Mouse (Mus musculus) heart, embryonic 15.5 days (tissue): Measurements from ENCODE around the gene Prap1. TPM values are rescaled to one million over a fixed set of nuclear protein-coding genes. Genes with fewer than 3 reads are reported as not detected.

ENCODE experiments used
- ATAC-seq: fragments of 200-750 bp; cut with Nextera tagmentation; replicated peaks from 2 replicates; pipeline ENCODE4 v1.8.0; 2017; ENCODE audit warnings: low read depth, moderate TSS enrichment; ENCODE audit not compliant: insufficient number of reproducible peaks, insufficient read depth, low FRiP score
- H3K27ac ChIP-seq: fragments of 300-500 bp; sonication (generic); 2 replicates; pipeline ENCODE4 v1.5.1; 2015; ENCODE audit warnings: mild to moderate bottlenecking, inconsistent platforms
- H3K27me3 ChIP-seq: fragments of 300-500 bp; sonication (generic); 2 replicates; pipeline ENCODE4 v1.6.1; 2015; ENCODE audit warnings: inconsistent platforms
- H3K36me3 ChIP-seq: fragments of 300-500 bp; sonication (generic); 2 replicates; pipeline ENCODE4 v1.6.1; 2015; ENCODE audit warnings: mild to moderate bottlenecking, inconsistent platforms
- H3K4me1 ChIP-seq: fragments of 300-500 bp; sonication (generic); replicated peaks from 2 replicates; pipeline ENCODE4 v1.6.1; 2015; ENCODE audit warnings: inconsistent platforms
- H3K4me2 ChIP-seq: fragments of 300-500 bp; sonication (generic); 2 replicates; pipeline ENCODE4 v1.6.1; 2015; ENCODE audit warnings: inconsistent platforms, mild to moderate bottlenecking, moderate library complexity
- H3K4me3 ChIP-seq: fragments of 300-500 bp; sonication (generic); 2 replicates; pipeline ENCODE4 v1.5.1; 2015; ENCODE audit warnings: mild to moderate bottlenecking, inconsistent platforms
- H3K9ac ChIP-seq: fragments of 300-500 bp; sonication (generic); 2 replicates; pipeline ENCODE4 v1.6.1; 2015; ENCODE audit warnings: mild to moderate bottlenecking, inconsistent platforms
- H3K9me3 ChIP-seq: fragments of 300-500 bp; sonication (generic); replicated peaks from 2 replicates; pipeline ENCODE4 v1.6.1; 2016; ENCODE audit warnings: inconsistent platforms
- WGBS: fragments of 180-500 bp; shearing (Covaris S2); methylation state at CpG from one replicate; pipeline ENCODE4 v1.1.7; 2015; ENCODE audit warnings: mixed read lengths; 5-methylcytosine and 5-hydroxymethylcytosine counted together
- polyA plus RNA-seq: library from polyadenylated mRNA; unstranded; fragments of >200 nt; fragmentation: Nextera tagmentation; extraction: Ambion mirVana; gene quantifications from 2 replicates; pipeline ENCODE4 v1.2.1, GENCODE M21; 2015

Gene Prap1
- polyA plus RNA-seq = 0.29 TPM in 1 of 2 replicates, not detected in the other

GRCm38 (mm10) chr7:140092924-140093528 lies at the start of gene Prap1:
Gene Prap1, plus strand, starts transcription at chr7:140093395.
- no peak within 1 kb of the TSS for H3K9ac ChIP-seq
- no peak within 1 kb of the TSS for H3K4me3 ChIP-seq
- no peaks in the 10 kb centered on the region for H3K27me3 ChIP-seq
- no peaks in the 10 kb centered on the region for H3K9me3 ChIP-seq
- no peaks in the 10 kb centered on the region for H3K36me3 ChIP-seq
- H3K4me1 ChIP-seq = peaks cover 12% of the 10 kb centered on the region
- no peak within 1 kb of the TSS for H3K4me2 ChIP-seq
- ATAC-seq = no peak
- no peak within 1 kb of the TSS for H3K27ac ChIP-seq
- WGBS = 75% methylated on average over 5 of the region's 5 CpGs

GRCm38 (mm10) chr7:140045546-140045945 lies 47.6 kb upstream of the Prap1 start:
- Histone ChIP-seq H3K27ac (no peak overlapping the region), H3K4me2 (no peak overlapping the region), H3K9ac (no peak overlapping the region), H3K4me3 (no peak overlapping the region), H3K4me1 (peaks cover 24% of the 10 kb centered on the region), H3K9me3 (no peaks in the 10 kb centered on the region), H3K36me3 (0 out of 2 replicates have a peak, but pooled peaks cover 4% of the 10 kb centered on the region), H3K27me3 (peaks cover 66% of the 10 kb centered on the region)
- 72% methylated on average over 4 of the region's 4 CpGs for WGBS
- no peak for ATAC-seq

GRCm38 (mm10) chr7:140047811-140048311 lies 45.3 kb upstream of the Prap1 start:
- Histone ChIP-seq H3K27me3 (peaks cover 89% of the 10 kb centered on the region), H3K9ac (no peak overlapping the region), H3K4me1 (peaks cover 24% of the 10 kb centered on the region), H3K9me3 (no peaks in the 10 kb centered on the region), H3K4me2 (peak overlapping the region; percentile 87), H3K36me3 (no peaks in the 10 kb centered on the region), H3K27ac (no peak overlapping the region), H3K4me3 (peak overlapping the region; percentile 50)
- under 1% methylated on average over 33 of the region's 33 CpGs for WGBS
- ATAC-seq = no peak

- Histone ChIP-seq H3K4me2 (peak within 1 kb of the TSS; percentile 87), H3K9me3 (no peaks in the 10 kb centered on the region), H3K27ac (no peak within 1 kb of the TSS), H3K36me3 (no peaks in the 10 kb centered on the region), H3K9ac (0 out of 2 replicates have a peak within 1 kb of the TSS, but pooled peaks have one; percentile 14), H3K4me1 (peaks cover 24% of the 10 kb centered on the region), H3K4me3 (peak within 1 kb of the TSS; percentile 50), H3K27me3 (peaks cover 96% of the 10 kb centered on the region)
- 0 out of 2 replicates have a peak, but pooled peaks have one; percentile 17 for ATAC-seq
- 1% methylated on average over 56 of the region's 56 CpGs for WGBS
These were observed 44.7 kb upstream of the Prap1 start, which contains the start of gene Msx3 for GRCm38 (mm10) chr7:140048361-140049114. Gene Msx3, minus strand, starts transcription at chr7:140049089.

GRCm38 (mm10) chr7:140049115-140049689 lies 44.0 kb upstream of the Prap1 start:
- H3K9me3 ChIP-seq = no peaks in the 10 kb centered on the region
- ATAC-seq = peak; percentile 25; the same call in 1 of the 2 replicates
- H3K4me2 ChIP-seq = peak overlapping the region; percentile 87
- H3K27me3 ChIP-seq = peaks cover 99% of the 10 kb centered on the region
- 0 out of 2 replicates have a peak overlapping the region, but pooled peaks have one; percentile 14 for H3K9ac ChIP-seq
- peaks cover 24% of the 10 kb centered on the region for H3K4me1 ChIP-seq
- WGBS = 1% methylated on average over 34 of the region's 34 CpGs
- H3K27ac ChIP-seq = no peak overlapping the region
- peak overlapping the region; percentile 50 for H3K4me3 ChIP-seq
- H3K36me3 ChIP-seq = no peaks in the 10 kb centered on the region

GRCm38 (mm10) chr7:140054124-140054523 lies 39.1 kb upstream of the Prap1 start:
- Histone ChIP-seq H3K4me2 (no peak overlapping the region), H3K27ac (no peak overlapping the region), H3K4me3 (no peak overlapping the region), H3K4me1 (peaks cover 17% of the 10 kb centered on the region), H3K9me3 (no peaks in the 10 kb centered on the region), H3K9ac (no peak overlapping the region), H3K36me3 (no peaks in the 10 kb centered on the region), H3K27me3 (peaks cover 96% of the 10 kb centered on the region)
- 66% methylated on average over 4 of the region's 4 CpGs for WGBS
- no peak for ATAC-seq

GRCm38 (mm10) chr7:140057413-140058407 lies 35.5 kb upstream of the Prap1 start:
- no peak overlapping the region for H3K27ac ChIP-seq
- peaks cover 97% of the 10 kb centered on the region for H3K27me3 ChIP-seq
- 3% methylated on average over 53 of the region's 53 CpGs for WGBS
- no peaks in the 10 kb centered on the region for H3K36me3 ChIP-seq
- peak overlapping the region; percentile 44 for H3K4me3 ChIP-seq
- H3K9ac ChIP-seq = peak overlapping the region; percentile 49; the same call in 1 of the 2 replicates
- peaks cover 20% of the 10 kb centered on the region for H3K4me1 ChIP-seq
- H3K9me3 ChIP-seq = no peaks in the 10 kb centered on the region
- no peak for ATAC-seq
- H3K4me2 ChIP-seq = peak overlapping the region; percentile 77

- no peaks in the 10 kb centered on the region for H3K36me3 ChIP-seq
- WGBS = 29% methylated on average over 7 of the region's 7 CpGs
- peak overlapping the region; percentile 44 for H3K4me3 ChIP-seq
- H3K27me3 ChIP-seq = peaks cover 97% of the 10 kb centered on the region
- H3K4me2 ChIP-seq = peak overlapping the region; percentile 77
- H3K9ac ChIP-seq = no peak overlapping the region
- H3K9me3 ChIP-seq = no peaks in the 10 kb centered on the region
- no peak for ATAC-seq
- H3K27ac ChIP-seq = no peak overlapping the region
- peaks cover 20% of the 10 kb centered on the region for H3K4me1 ChIP-seq
These were observed 34.7 kb upstream of the Prap1 start for GRCm38 (mm10) chr7:140058528-140058927.

- H3K4me3 ChIP-seq = no peak overlapping the region
- H3K9me3 ChIP-seq = no peaks in the 10 kb centered on the region
- 30% methylated on average over 4 of the region's 4 CpGs for WGBS
- H3K4me1 ChIP-seq = peaks cover 20% of the 10 kb centered on the region
- no peak overlapping the region for H3K9ac ChIP-seq
- no peak overlapping the region for H3K4me2 ChIP-seq
- H3K27ac ChIP-seq = no peak overlapping the region
- H3K27me3 ChIP-seq = peaks cover 97% of the 10 kb centered on the region
- no peaks in the 10 kb centered on the region for H3K36me3 ChIP-seq
- ATAC-seq = no peak
These were observed 33.6 kb upstream of the Prap1 start for GRCm38 (mm10) chr7:140059601-140060000.

- no peaks in the 10 kb centered on the region for H3K36me3 ChIP-seq
- peaks cover 99% of the 10 kb centered on the region for H3K27me3 ChIP-seq
- under 1% methylated on average over 45 of the region's 47 CpGs for WGBS
- peak overlapping the region; percentile 41 for H3K4me3 ChIP-seq
- no peak overlapping the region for H3K27ac ChIP-seq
- peaks cover 20% of the 10 kb centered on the region for H3K4me1 ChIP-seq
- no peaks in the 10 kb centered on the region for H3K9me3 ChIP-seq
- ATAC-seq = no peak
- no peak overlapping the region for H3K9ac ChIP-seq
- H3K4me2 ChIP-seq = peak overlapping the region; percentile 62
These were observed 32.0 kb upstream of the Prap1 start for GRCm38 (mm10) chr7:140060936-140061831.
